Mouse (Mus musculus) CH12.LX (cell line): ENCODE measurements at regions not wholly inside any gene's neighbourhood (a gene's known extent, or its start where the extent isn't known, plus 50 kb on each side); places are given as distances from the start of the nearest gene placed in this dataset.

Experiments
- DNase-seq: peaks from one replicate; pipeline ENCODE4 v3.0.0-alpha.2; 2013; ENCODE audit errors: extremely low read depth
- H3K27ac ChIP-seq: 2 replicates; pipeline ENCODE4 v1.5.1; 2012; ENCODE audit warnings: low read depth, mild to moderate bottlenecking, control low read depth, moderate library complexity; ENCODE audit not compliant: insufficient read depth
- H3K27me3 ChIP-seq: replicated peaks from 2 replicates; pipeline ENCODE3; 2012; ENCODE audit warnings: inconsistent platforms
- H3K36me3 ChIP-seq, 2 experiments: replicated peaks in 1 of 2; 2 replicates each; pipeline versions ENCODE3 to v1.6.1; 2012; ENCODE audit warnings: inconsistent platforms in 1 of 2, low read length in 1 of 2, mild to moderate bottlenecking in 1 of 2, mixed read lengths in 1 of 2, moderate library complexity in 1 of 2; ENCODE audit not compliant: control insufficient read depth in 1 of 2, insufficient read depth in 1 of 2
- H3K4me1 ChIP-seq, 2 experiments: 2 replicates each; pipeline ENCODE4 v1.6.1; 2012; ENCODE audit warnings: inconsistent platforms in 1 of 2, moderate library complexity in 1 of 2; ENCODE audit not compliant: insufficient read depth in 2 of 2, control insufficient read depth in 1 of 2
- H3K4me2 ChIP-seq: 2 replicates; pipeline ENCODE4 v1.6.1; 2012; ENCODE audit warnings: low read depth, mild to moderate bottlenecking, control low read depth; ENCODE audit not compliant: poor library complexity, insufficient read depth, severe bottlenecking
- H3K4me3 ChIP-seq, 3 experiments: fragments of 150-350 bp in 1 of 3; sonication (generic) in 1 of 3; replicated peaks in 1 of 3; 2 replicates each; pipeline versions ENCODE3 to v1.5.1; 2011 to 2012; ENCODE audit warnings: low read depth in 2 of 3, low read length in 2 of 3, mild to moderate bottlenecking in 2 of 3, moderate library complexity in 2 of 3, control low read depth in 1 of 3, improper control_type of control experiment in 1 of 3, inconsistent platforms in 1 of 3, mixed read lengths in 1 of 3; ENCODE audit not compliant: poor library complexity in 1 of 3
- H3K79me2 ChIP-seq: replicated peaks from 2 replicates; pipeline ENCODE4 v1.6.1; 2012; ENCODE audit warnings: mild to moderate bottlenecking, moderate library complexity; ENCODE audit not compliant: control insufficient read depth, poor library complexity, insufficient read depth, severe bottlenecking; ENCODE audit errors: extremely low read depth
- H3K9ac ChIP-seq: 2 replicates; pipeline ENCODE4 v1.6.1; 2012; ENCODE audit warnings: low read depth, mild to moderate bottlenecking, control low read depth, moderate library complexity; ENCODE audit not compliant: insufficient read depth
- H3K9me3 ChIP-seq: replicated peaks from 2 replicates; pipeline ENCODE3; 2012; ENCODE audit warnings: low read length, inconsistent platforms, mixed read lengths
- BHLHE40 ChIP-seq: IDR thresholded peaks from 2 replicates; pipeline ENCODE4 v1.6.1; 2011; ENCODE audit warnings: mild to moderate bottlenecking, low read depth, low read length, improper control_type of control experiment
- CHD1 ChIP-seq: IDR thresholded peaks from 2 replicates; pipeline ENCODE4 v1.6.1; 2012; ENCODE audit warnings: low read depth, low read length, improper control_type of control experiment, inconsistent platforms
- ELF1 ChIP-seq: IDR thresholded peaks from 2 replicates; pipeline ENCODE4 v1.6.1; 2014; ENCODE audit warnings: low read depth, mild to moderate bottlenecking, inconsistent platforms, low read length, improper control_type of control experiment
- GABPA ChIP-seq: IDR thresholded peaks from 2 replicates; pipeline ENCODE4 v1.6.1; 2012; ENCODE audit warnings: low read depth, low read length, improper control_type of control experiment, inconsistent platforms; ENCODE audit not compliant: insufficient replicate concordance
- IRF4 ChIP-seq: IDR thresholded peaks from 2 replicates; pipeline ENCODE4 v1.6.1; 2014; ENCODE audit warnings: low read depth, mild to moderate bottlenecking, inconsistent platforms, low read length, improper control_type of control experiment
- JUN ChIP-seq: IDR thresholded peaks from 2 replicates; pipeline ENCODE4 v1.6.1; 2011; ENCODE audit warnings: low read depth, mild to moderate bottlenecking, low read length, improper control_type of control experiment, moderate library complexity; ENCODE audit not compliant: insufficient read depth
- KAT2A ChIP-seq: IDR thresholded peaks from 2 replicates; pipeline ENCODE4 v1.6.1; 2012; ENCODE audit warnings: low read length, improper control_type of control experiment, inconsistent platforms; ENCODE audit not compliant: insufficient replicate concordance
- MAFK ChIP-seq: IDR thresholded peaks from 2 replicates; pipeline ENCODE4 v1.6.1; 2011; ENCODE audit warnings: low read length, improper control_type of control experiment; ENCODE audit not compliant: insufficient replicate concordance
- MAX ChIP-seq: IDR thresholded peaks from 2 replicates; pipeline ENCODE4 v1.6.1; 2011; ENCODE audit warnings: low read length, improper control_type of control experiment
- MEF2A ChIP-seq: IDR thresholded peaks from 2 replicates; pipeline ENCODE4 v1.6.1; 2014; ENCODE audit warnings: low read depth, mild to moderate bottlenecking, inconsistent platforms, low read length, improper control_type of control experiment, borderline replicate concordance
- MXI1 ChIP-seq: IDR thresholded peaks from 2 replicates; pipeline ENCODE4 v1.6.1; 2011; ENCODE audit warnings: mild to moderate bottlenecking, low read depth, low read length, improper control_type of control experiment
- NELFE ChIP-seq: IDR thresholded peaks from 2 replicates; pipeline ENCODE4 v1.6.1; 2011; ENCODE audit warnings: low read depth, low read length, improper control_type of control experiment
- NRF1 ChIP-seq: IDR thresholded peaks from 2 replicates; pipeline ENCODE4 v1.6.1; 2014; ENCODE audit warnings: low read depth, mild to moderate bottlenecking, inconsistent platforms, low read length, improper control_type of control experiment, moderate library complexity
- PAX5 ChIP-seq: IDR thresholded peaks from 2 replicates; pipeline ENCODE4 v1.6.1; 2012; ENCODE audit warnings: low read length, inconsistent platforms, mixed read lengths
- POLR2A ChIP-seq: IDR thresholded peaks from 2 replicates; pipeline ENCODE4 v1.6.1; 2011; ENCODE audit warnings: low read depth, mild to moderate bottlenecking, improper control_type of control experiment, low read length
- POLR2AphosphoS2 ChIP-seq: IDR thresholded peaks from 2 replicates; pipeline ENCODE4 v1.6.1; 2011; ENCODE audit warnings: low read depth, low read length, improper control_type of control experiment
- RAD21 ChIP-seq: IDR thresholded peaks from 2 replicates; pipeline ENCODE4 v1.6.1; 2011; ENCODE audit warnings: low read depth, mild to moderate bottlenecking, low read length, improper control_type of control experiment, moderate library complexity
- RCOR1 ChIP-seq: conservative IDR thresholded peaks from 2 replicates; pipeline ENCODE4 v1.6.1; 2012; ENCODE audit warnings: low read depth, mild to moderate bottlenecking, inconsistent platforms, low read length, improper control_type of control experiment
- SIN3A ChIP-seq: IDR thresholded peaks from 2 replicates; pipeline ENCODE4 v1.6.1; 2012; ENCODE audit warnings: low read length, improper control_type of control experiment, inconsistent platforms
- TBP ChIP-seq: conservative IDR thresholded peaks from 2 replicates; pipeline ENCODE4 v1.6.1; 2011; ENCODE audit warnings: low read depth, low read length, improper control_type of control experiment
- TCF12 ChIP-seq: IDR thresholded peaks from 2 replicates; pipeline ENCODE4 v1.6.1; 2014; ENCODE audit warnings: low read depth, mild to moderate bottlenecking, inconsistent platforms, low read length, improper control_type of control experiment
- UBTF ChIP-seq: IDR thresholded peaks from 2 replicates; pipeline ENCODE4 v1.6.1; 2012; ENCODE audit warnings: low read depth, mild to moderate bottlenecking, inconsistent platforms, low read length, improper control_type of control experiment, moderate library complexity
- ZNF384 ChIP-seq: IDR thresholded peaks from 2 replicates; pipeline ENCODE4 v1.6.1; 2012; ENCODE audit warnings: low read depth, low read length, improper control_type of control experiment, inconsistent platforms
- dilution Hi-C: fragments of 300-500 bp; cut with MboI; formaldehyde crosslinking; loops from 2 replicates; pipeline ENCODE4 v1.14.3; 2020; ENCODE audit warnings: low sequenced_read_pairs; ENCODE audit not compliant: extremely low pct_unique_long_range_greater_than_20kb, extremely low pct_ligation_motif_present
- in situ Hi-C: fragments of 300-500 bp; cut with MboI; formaldehyde crosslinking; loops from 3 replicates; pipeline ENCODE4 v1.14.3; 2019; ENCODE audit warnings: low sequenced_read_pairs, low pct_ligation_motif_present, low pct_unique_long_range_greater_than_20kb, mixed read lengths

GRCm38 (mm10) chr4:50291397-50291945 lies 445.9 kb upstream of the Grin3a start:
- Histone ChIP-seq H3K4me2 (no peak overlapping the region), H3K4me3 (no peak overlapping the region), H3K27ac (no peak overlapping the region), H3K4me1 (no peaks in the 10 kb centered on the region), H3K9me3 (peaks cover 25% of the 10 kb centered on the region), H3K79me2 (no peaks in the 10 kb centered on the region), H3K36me3 (no peaks in the 10 kb centered on the region), H3K27me3 (no peaks in the 10 kb centered on the region), H3K9ac (no peak overlapping the region)
- no peak for DNase-seq
- dilution Hi-C loops (no loop called here), in situ Hi-C loops (no loop called here)
- TF ChIP-seq CHD1 (no peak), SIN3A (no peak), TBP (no peak), BHLHE40 (no peak), UBTF (no peak), RAD21 (no peak), POLR2A (no peak), TCF12 (no peak), MAFK (no peak), MAX (no peak), MXI1 (no peak), ZNF384 (no peak), NRF1 (no peak), RCOR1 (no peak), IRF4 (no peak), MEF2A (no peak)

- H3K79me2 ChIP-seq: no peaks in the 10 kb centered on the region
- H3K27me3 ChIP-seq: no peaks in the 10 kb centered on the region
- H3K4me2 ChIP-seq: no peak overlapping the region
- in situ Hi-C loops: no loop called here
- TF ChIP-seq KAT2A: no peak
- TF ChIP-seq POLR2AphosphoS2: no peak
- TF ChIP-seq MAFK: no peak
- no peak for TF ChIP-seq NELFE
- no peak for TF ChIP-seq GABPA
- TF ChIP-seq PAX5: no peak
- no peak for TF ChIP-seq JUN
- TF ChIP-seq BHLHE40: no peak
- no peak for TF ChIP-seq ELF1
- TF ChIP-seq NRF1: no peak
- dilution Hi-C loops: no loop called here
- peaks cover 29% of the 10 kb centered on the region for H3K9me3 ChIP-seq
- no peak overlapping the region for H3K4me3 ChIP-seq
- no peak overlapping the region for H3K27ac ChIP-seq
- no peaks in the 10 kb centered on the region for H3K36me3 ChIP-seq
- no peak overlapping the region for H3K9ac ChIP-seq
- DNase-seq: no peak
- no peaks in the 10 kb centered on the region for H3K4me1 ChIP-seq
Observed at GRCm38 (mm10) chr4:50286602-50287001, 441.1 kb upstream of the Grin3a start.
